Mouse (Mus musculus) retina, adult 2 months (tissue): Measurements from ENCODE around the gene Olfr1389.
"Not testable (repeated sequence)": the region's sequence is repeated elsewhere in the genome, so short reads cannot be mapped to it uniquely, and the experiment has no call there.

Experiments
- DNase-seq: peaks from one replicate; pipeline ENCODE4 v3.0.0-alpha.2; 2012; ENCODE audit warnings: low read depth, low spot score

The Olfr1389 gene

GRCm38 (mm10) chr11:49422767-49423166 is at the start of gene Olfr1389:
TSS of gene Olfr1389 (plus strand) at chr11:49423067.
- DNase-seq = no peak

- no peak for DNase-seq
Observed at GRCm38 (mm10) chr11:49383133-49383532, 39.7 kb upstream of the Olfr1389 start.

GRCm38 (mm10) chr11:49386118-49386517 is 36.7 kb upstream of the Olfr1389 start:
- DNase-seq = not testable (repeated sequence)

GRCm38 (mm10) chr11:49392707-49393106 is 30.2 kb upstream of the Olfr1389 start:
- DNase-seq = not testable (repeated sequence)

GRCm38 (mm10) chr11:49406784-49407183 is 16.1 kb upstream of the Olfr1389 start:
- no peak for DNase-seq

- no peak for DNase-seq
Observed at GRCm38 (mm10) chr11:49410540-49410939, 12.3 kb upstream of the Olfr1389 start.

GRCm38 (mm10) chr11:49425257-49425927 is 2.5 kb downstream of the Olfr1389 start:
- DNase-seq = no peak

- DNase-seq = no peak
Observed at GRCm38 (mm10) chr11:49429641-49430040, 6.8 kb downstream of the Olfr1389 start.

GRCm38 (mm10) chr11:49436411-49436810 is 13.5 kb downstream of the Olfr1389 start, which contains the start of gene Olfr1388:
TSS of gene Olfr1388 (plus strand) at chr11:49436624.
- no peak for DNase-seq

- no peak for DNase-seq
Observed at GRCm38 (mm10) chr11:49455043-49455442, 32.2 kb downstream of the Olfr1389 start, which contains the start of gene Olfr1387. TSS of gene Olfr1387 (plus strand) at chr11:49455343.

- DNase-seq = not testable (repeated sequence)
Observed at GRCm38 (mm10) chr11:49464746-49465145, 41.9 kb downstream of the Olfr1389 start, which contains the start of gene Olfr1386. TSS of gene Olfr1386 (plus strand) at chr11:49465046.
